Mouse (Mus musculus) limb, embryonic 12.5 days (tissue): ENCODE data around the gene Rtn4ip1. TPM values are rescaled to one million over a fixed set of nuclear protein-coding genes. Genes with fewer than 3 reads are reported as not detected.
A peak's percentile ranks its signal among the peaks of the same experiment; 100 is the strongest.
"Not testable (repeated sequence)": the region's sequence is repeated elsewhere in the genome, so short reads cannot be mapped to it uniquely, and the experiment has no call there.

Experiments
- ATAC-seq: fragments of 200-750 bp; cut with Nextera tagmentation; 2 replicates; pipeline ENCODE4 v1.8.0; 2017; ENCODE audit warnings: low read depth, moderate TSS enrichment; ENCODE audit not compliant: insufficient number of reproducible peaks, insufficient read depth, low FRiP score, low TSS enrichment
- H3K27ac ChIP-seq: fragments of 300-500 bp; sonication (generic); 2 replicates; pipeline ENCODE4 v1.5.1; 2016; ENCODE audit warnings: mild to moderate bottlenecking, moderate library complexity
- H3K27me3 ChIP-seq: fragments of 300-500 bp; sonication (generic); 2 replicates; pipeline ENCODE4 v1.6.1; 2016; ENCODE audit warnings: mild to moderate bottlenecking, moderate library complexity
- H3K36me3 ChIP-seq: fragments of 300-500 bp; sonication (generic); 2 replicates; pipeline ENCODE4 v1.6.1; 2016; ENCODE audit warnings: mild to moderate bottlenecking, moderate library complexity
- H3K4me1 ChIP-seq: fragments of 300-500 bp; sonication (generic); replicated peaks from 2 replicates; pipeline ENCODE4 v1.6.1; 2016
- H3K4me2 ChIP-seq: fragments of 300-500 bp; sonication (generic); 2 replicates; pipeline ENCODE4 v1.6.1; 2016; ENCODE audit warnings: mild to moderate bottlenecking, moderate library complexity
- H3K4me3 ChIP-seq: fragments of 300-500 bp; sonication (generic); replicated peaks from 2 replicates; pipeline ENCODE4 v1.5.1; 2016; ENCODE audit warnings: mild to moderate bottlenecking
- H3K9ac ChIP-seq: fragments of 300-500 bp; sonication (generic); replicated peaks from 2 replicates; pipeline ENCODE4 v1.6.1; 2016; ENCODE audit warnings: mild to moderate bottlenecking, moderate library complexity
- H3K9me3 ChIP-seq: fragments of 300-500 bp; sonication (generic); 2 replicates; pipeline ENCODE4 v1.6.1; 2016; ENCODE audit warnings: mild to moderate bottlenecking, moderate library complexity
- WGBS: fragments of 180-500 bp; shearing (Covaris S2); methylation state at CpG from one replicate; pipeline ENCODE4 v1.1.7; 2016; 5-methylcytosine and 5-hydroxymethylcytosine counted together
- polyA plus RNA-seq: library from polyadenylated mRNA; unstranded; fragments of >200 nt; fragmentation: Nextera tagmentation; extraction: Ambion mirVana; gene quantifications from 2 replicates; pipeline ENCODE4 v1.2.1, GENCODE M21; 2016

Rtn4ip1 gene
- polyA plus RNA-seq, 1 experiment from 2014 or later, result 16.9 TPM

DNA sequence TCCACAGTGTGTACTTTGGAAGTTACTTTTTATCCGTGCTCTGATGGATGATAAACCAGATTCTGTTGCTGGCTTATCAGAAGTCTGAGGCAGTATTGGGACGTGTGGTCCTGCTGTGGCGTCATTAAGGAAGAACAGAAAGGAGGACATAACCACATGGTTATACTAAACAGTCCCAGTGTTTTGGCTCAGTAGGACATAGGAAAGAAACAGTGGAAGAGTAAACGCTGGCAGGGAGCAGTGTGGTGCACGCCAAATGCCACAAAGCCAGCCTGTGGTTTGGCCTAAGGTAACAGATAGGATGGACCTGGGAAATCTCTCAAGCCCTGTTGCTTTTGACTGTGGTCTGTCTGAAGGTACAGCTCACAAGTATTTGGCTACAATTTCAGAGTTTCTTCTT is 27.0 kb downstream of the Rtn4ip1 start:
- no peaks in the 10 kb centered on the region for H3K27me3 ChIP-seq
- no peak overlapping the region for H3K4me3 ChIP-seq
- H3K27ac ChIP-seq, result no peak overlapping the region
- no peaks in the 10 kb centered on the region for H3K4me1 ChIP-seq
- no peak overlapping the region for H3K4me2 ChIP-seq
- H3K9ac ChIP-seq, result no peak overlapping the region
- no peaks in the 10 kb centered on the region for H3K9me3 ChIP-seq
- 84% methylated on average over 5 of the region's 5 CpGs for WGBS
- peaks cover 26% of the 10 kb centered on the region for H3K36me3 ChIP-seq
- no peak for ATAC-seq

DNA sequence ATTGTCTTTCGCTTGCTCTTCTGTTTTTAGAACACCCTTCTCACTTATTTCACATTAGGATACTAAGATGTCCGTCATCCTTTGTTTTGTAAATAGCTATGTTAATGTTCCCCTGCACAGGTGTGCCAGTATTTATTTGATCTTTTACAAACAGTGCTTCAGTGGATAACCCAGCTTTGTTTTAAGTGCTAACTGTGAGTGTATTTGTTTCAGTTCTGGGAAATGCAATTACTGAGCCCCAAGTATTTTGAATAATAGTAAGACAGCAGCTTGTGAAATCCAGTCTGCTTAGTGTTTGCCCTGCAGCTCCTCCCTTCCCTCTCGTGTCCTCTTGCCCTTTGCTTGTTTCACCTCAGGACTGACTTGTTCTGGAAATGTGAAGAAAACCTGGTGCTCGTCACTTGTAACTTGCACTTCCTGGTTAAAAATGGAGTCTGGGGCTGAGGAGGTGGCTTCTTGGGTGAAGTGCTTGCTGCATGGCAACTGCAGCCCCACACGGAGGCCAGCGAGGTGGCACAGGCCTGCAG is 37.6 kb downstream of the Rtn4ip1 start:
- WGBS, result 77% methylated on average over 6 of the region's 6 CpGs
- no peak for ATAC-seq

DNA sequence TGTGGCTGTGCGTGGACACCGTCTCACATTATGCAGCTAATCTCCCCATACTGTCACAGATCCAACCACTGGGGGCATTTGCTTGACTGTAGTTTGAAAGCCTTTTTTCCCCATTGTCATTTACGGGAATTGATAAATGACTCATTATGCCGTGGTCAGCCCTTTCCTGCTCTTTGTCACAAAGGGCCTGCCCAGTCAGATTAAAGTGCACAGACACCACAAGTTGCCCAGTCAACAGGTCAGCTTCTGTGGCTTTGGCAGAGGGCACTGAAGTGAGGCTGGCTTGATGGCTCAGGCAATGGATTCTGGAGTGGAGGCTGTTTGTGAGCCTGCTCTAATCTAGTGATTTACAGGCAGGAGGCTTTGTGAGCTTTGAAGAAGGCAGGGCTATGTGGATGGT is 42.1 kb downstream of the Rtn4ip1 start:
- H3K4me1 ChIP-seq, result 0 out of 2 replicates have a peak, but pooled peaks cover 4% of the 10 kb centered on the region
- H3K36me3 ChIP-seq, result peaks cover 20% of the 10 kb centered on the region
- H3K9me3 ChIP-seq, result no peaks in the 10 kb centered on the region
- no peak overlapping the region for H3K4me3 ChIP-seq
- no peak overlapping the region for H3K27ac ChIP-seq
- ATAC-seq, result no peak
- H3K27me3 ChIP-seq, result no peaks in the 10 kb centered on the region
- no peak overlapping the region for H3K4me2 ChIP-seq
- no peak overlapping the region for H3K9ac ChIP-seq
- 74% methylated on average over 4 of the region's 4 CpGs for WGBS

More for the DNA sequence above, 37.6 kb downstream of the Rtn4ip1 start:
- Histone ChIP-seq H3K27ac (no peak overlapping the region), H3K4me3 (no peak overlapping the region), H3K4me2 (no peak overlapping the region), H3K9ac (no peak overlapping the region), H3K4me1 (no peaks in the 10 kb centered on the region), H3K36me3 (peaks cover 14% of the 10 kb centered on the region; the same call in 1 of the 2 replicates), H3K27me3 (no peaks in the 10 kb centered on the region), H3K9me3 (no peaks in the 10 kb centered on the region)

DNA sequence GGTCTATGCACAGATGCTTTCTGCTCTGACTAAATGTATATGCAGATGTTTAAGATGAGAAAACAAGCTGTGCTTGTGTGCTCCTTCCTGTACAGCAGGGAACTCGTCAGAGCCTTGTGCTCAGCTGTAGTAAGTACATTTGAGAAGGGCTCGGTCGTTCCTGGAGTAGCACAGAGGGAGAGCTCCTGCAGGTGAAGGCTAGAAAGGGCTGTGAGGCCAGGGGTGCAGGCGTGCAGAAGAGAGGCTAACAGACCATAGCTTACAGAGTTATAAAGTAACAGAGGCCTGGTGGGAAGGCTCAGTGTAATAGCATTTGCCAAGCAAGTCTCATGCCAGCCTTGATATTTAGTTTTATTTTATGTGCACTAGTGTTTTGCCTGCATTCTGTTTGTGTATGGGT is 43.8 kb downstream of the Rtn4ip1 start:
- Histone ChIP-seq H3K9ac (no peak overlapping the region), H3K36me3 (peaks cover 23% of the 10 kb centered on the region), H3K4me1 (0 out of 2 replicates have a peak, but pooled peaks cover 4% of the 10 kb centered on the region), H3K4me3 (no peak overlapping the region), H3K9me3 (no peaks in the 10 kb centered on the region), H3K4me2 (no peak overlapping the region), H3K27ac (peak overlapping the region; percentile 45; the same call in 1 of the 2 replicates), H3K27me3 (no peaks in the 10 kb centered on the region)
- WGBS, result 68% methylated on average over 4 of the region's 4 CpGs
- ATAC-seq, result no peak

DNA sequence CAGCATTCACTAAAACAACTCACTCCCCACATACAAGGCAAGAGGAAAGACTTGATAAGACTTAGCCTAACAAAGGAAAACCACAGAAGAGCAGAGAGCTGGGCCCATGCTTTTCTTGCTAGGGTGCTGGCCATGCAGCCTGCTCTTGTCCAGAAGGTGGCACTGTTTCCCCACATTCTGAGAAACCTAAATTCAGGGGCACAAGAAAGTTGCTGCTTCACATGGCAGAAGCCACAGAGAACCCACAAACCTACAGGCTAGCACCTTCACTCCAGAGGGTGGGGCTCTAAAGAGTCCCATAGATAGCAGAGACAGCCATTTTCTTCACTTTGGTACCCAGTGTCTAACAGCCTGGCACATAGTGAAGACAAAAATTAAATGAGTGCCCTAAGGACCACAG is 52.3 kb downstream of the Rtn4ip1 start:
- H3K9ac ChIP-seq, result no peak overlapping the region
- no peaks in the 10 kb centered on the region for H3K27me3 ChIP-seq
- no peak overlapping the region for H3K4me2 ChIP-seq
- 0 out of 2 replicates have a peak, but pooled peaks cover 2% of the 10 kb centered on the region for H3K36me3 ChIP-seq
- no peaks in the 10 kb centered on the region for H3K9me3 ChIP-seq
- ATAC-seq, result no peak
- no peak overlapping the region for H3K4me3 ChIP-seq
- 0 out of 2 replicates have a peak, but pooled peaks cover 4% of the 10 kb centered on the region for H3K4me1 ChIP-seq
- no peak overlapping the region for H3K27ac ChIP-seq

DNA sequence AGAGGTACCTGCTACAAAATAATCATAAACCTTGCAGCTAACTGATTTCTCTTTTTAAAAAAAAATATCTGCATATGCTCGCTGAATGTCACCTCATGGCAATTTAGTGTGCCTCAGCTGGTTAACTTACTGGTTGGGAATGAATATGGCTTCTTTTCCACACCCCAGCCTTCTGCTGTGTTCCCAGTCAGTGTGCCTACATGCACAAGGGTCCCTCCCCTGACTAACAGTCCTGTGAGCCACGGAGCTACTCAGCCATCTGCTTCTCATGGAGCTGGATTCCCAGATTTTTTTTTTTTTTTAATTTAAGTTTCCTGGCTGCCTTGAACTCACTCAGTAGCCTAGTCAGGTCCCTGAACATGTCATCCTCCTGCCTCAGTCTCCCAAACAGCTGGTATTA is 63.3 kb downstream of the Rtn4ip1 start:
- Histone ChIP-seq H3K9me3 (no peaks in the 10 kb centered on the region), H3K4me2 (no peak overlapping the region), H3K36me3 (no peaks in the 10 kb centered on the region), H3K27ac (no peak overlapping the region), H3K4me1 (no peaks in the 10 kb centered on the region; the same call in 1 of the 2 replicates), H3K4me3 (no peak overlapping the region), H3K27me3 (no peaks in the 10 kb centered on the region), H3K9ac (no peak overlapping the region)
- ATAC-seq, result no peak
- 46% methylated on average over 2 of the region's 2 CpGs for WGBS

DNA sequence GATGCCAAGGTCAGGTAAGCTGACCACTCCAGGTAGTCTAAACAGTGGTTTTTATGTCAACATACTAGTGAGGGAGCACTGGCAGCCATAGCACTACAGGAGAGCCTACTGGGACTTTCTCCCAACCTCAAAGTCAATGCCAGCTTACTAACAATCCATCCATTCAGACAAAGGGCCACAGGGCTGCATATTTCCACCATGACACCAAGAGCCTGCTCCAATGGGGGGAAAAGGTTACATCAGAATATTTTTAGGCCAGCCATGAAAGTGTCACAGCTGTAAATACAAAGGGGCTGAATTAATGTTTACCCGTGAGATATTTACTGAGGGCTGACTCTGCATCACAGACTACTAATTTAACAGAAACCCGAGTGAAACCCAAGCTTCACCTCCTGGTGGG is 71.6 kb downstream of the Rtn4ip1 start:
- no peaks in the 10 kb centered on the region for H3K36me3 ChIP-seq
- no peak for ATAC-seq
- no peak overlapping the region for H3K4me2 ChIP-seq
- H3K27me3 ChIP-seq, result no peaks in the 10 kb centered on the region
- H3K9ac ChIP-seq, result no peak overlapping the region
- H3K27ac ChIP-seq, result no peak overlapping the region
- WGBS, result 65% methylated on average over 2 of the region's 2 CpGs
- H3K4me3 ChIP-seq, result no peak overlapping the region
- no peaks in the 10 kb centered on the region for H3K4me1 ChIP-seq
- H3K9me3 ChIP-seq, result no peaks in the 10 kb centered on the region

DNA sequence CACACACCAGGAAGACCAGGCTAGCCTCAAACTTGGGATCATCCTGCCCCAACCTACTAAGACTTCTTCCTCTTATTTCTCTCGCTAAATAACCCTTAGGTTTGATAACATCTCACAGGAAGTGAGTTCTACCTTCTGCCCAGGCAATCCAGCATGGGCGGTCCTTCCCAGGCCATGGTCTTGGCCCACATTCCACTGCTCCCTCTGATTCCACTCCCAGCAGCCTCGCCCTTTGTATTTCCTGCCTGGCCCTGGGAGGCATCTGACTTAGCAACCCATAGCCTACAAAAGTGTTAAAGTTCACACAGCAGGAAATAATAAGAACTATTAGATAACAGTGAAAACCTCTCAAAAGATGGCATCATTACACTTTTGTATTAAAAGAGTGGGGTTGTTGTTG is 75.7 kb downstream of the Rtn4ip1 start:
- Histone ChIP-seq H3K4me2 (no peak overlapping the region), H3K27ac (no peak overlapping the region), H3K4me1 (no peaks in the 10 kb centered on the region), H3K36me3 (no peaks in the 10 kb centered on the region), H3K9me3 (no peaks in the 10 kb centered on the region), H3K27me3 (no peaks in the 10 kb centered on the region), H3K9ac (no peak overlapping the region), H3K4me3 (no peak overlapping the region)
- 63% methylated on average over 3 of the region's 3 CpGs for WGBS
- no peak for ATAC-seq

DNA sequence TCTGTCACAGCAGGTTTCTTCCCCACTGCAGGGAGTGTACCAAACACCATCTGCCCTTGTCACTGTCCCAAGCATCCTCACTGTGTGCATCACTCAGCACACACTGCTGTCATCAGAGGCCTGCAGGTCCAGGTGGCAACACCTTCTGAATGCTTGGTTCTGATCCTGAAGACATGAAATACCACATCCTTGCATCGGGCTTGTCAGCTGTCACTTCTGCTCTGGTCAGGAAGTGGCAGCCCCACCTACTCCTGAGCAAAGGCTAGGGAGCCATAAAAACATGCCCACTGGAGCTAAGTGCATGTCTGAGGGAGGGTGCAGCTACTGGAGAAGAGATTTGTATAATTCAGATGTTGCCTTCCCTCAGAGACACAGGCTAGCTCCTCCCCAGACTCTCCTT is 78.5 kb downstream of the Rtn4ip1 start:
- H3K4me2 ChIP-seq, result no peak overlapping the region
- no peak overlapping the region for H3K9ac ChIP-seq
- no peak for ATAC-seq
- H3K4me3 ChIP-seq, result no peak overlapping the region
- H3K4me1 ChIP-seq, result no peaks in the 10 kb centered on the region
- H3K27me3 ChIP-seq, result no peaks in the 10 kb centered on the region
- WGBS, result 58% methylated on average over 1 of the region's 1 CpGs
- H3K27ac ChIP-seq, result no peak overlapping the region
- no peaks in the 10 kb centered on the region for H3K9me3 ChIP-seq
- no peaks in the 10 kb centered on the region for H3K36me3 ChIP-seq

DNA sequence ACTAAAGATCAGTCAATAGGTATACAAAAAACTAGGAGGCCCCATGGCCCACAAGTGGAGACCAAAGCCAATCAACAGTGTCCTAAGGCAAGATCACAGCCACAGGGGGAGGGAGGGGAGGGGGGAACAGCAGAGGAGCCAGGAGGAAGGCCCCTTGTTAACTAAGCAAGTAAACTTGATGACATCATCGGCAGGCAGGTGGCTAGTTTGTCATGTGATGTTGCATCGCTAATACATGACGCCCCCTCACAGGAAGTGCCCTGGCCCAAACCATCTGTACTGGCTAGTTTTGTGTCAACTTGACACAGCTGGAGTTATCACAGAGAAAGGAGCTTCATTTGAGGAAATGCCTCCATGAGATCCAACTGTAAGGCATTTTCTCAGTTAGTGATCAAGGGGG is 79.1 kb downstream of the Rtn4ip1 start:
- not testable (repeated sequence) for H3K27ac ChIP-seq

DNA sequence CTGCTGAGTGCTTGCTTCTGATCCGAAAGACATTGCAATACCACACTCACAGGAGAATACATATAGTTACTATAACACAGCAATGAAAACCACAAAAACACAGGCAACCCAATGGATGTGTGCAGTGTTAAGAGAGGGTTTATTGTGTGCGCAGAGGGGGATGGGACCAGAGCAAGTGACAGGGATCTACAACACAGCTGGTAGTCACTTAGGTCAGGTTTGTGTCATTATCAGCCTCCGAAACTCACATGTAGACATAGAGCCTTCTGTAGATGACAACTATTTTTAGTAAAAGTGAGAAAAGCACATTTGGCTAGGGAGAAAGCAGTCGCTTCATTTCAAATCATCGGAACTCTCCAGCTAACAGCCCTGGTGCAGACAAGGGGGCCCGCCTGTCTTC is 80.9 kb downstream of the Rtn4ip1 start:
- WGBS, result 90% methylated on average over 6 of the region's 6 CpGs
- Histone ChIP-seq H3K4me1 (no peaks in the 10 kb centered on the region), H3K9ac (no peak overlapping the region), H3K9me3 (no peaks in the 10 kb centered on the region), H3K27ac (no peak overlapping the region), H3K27me3 (no peaks in the 10 kb centered on the region), H3K4me3 (no peak overlapping the region), H3K4me2 (no peak overlapping the region), H3K36me3 (no peaks in the 10 kb centered on the region)
- ATAC-seq, result no peak

More for the DNA sequence above, 79.1 kb downstream of the Rtn4ip1 start:
- H3K27me3 ChIP-seq, H3K4me1 ChIP-seq, ATAC-seq, H3K36me3 ChIP-seq, H3K4me3 ChIP-seq, H3K4me2 ChIP-seq, H3K9me3 ChIP-seq, H3K9ac ChIP-seq: not testable (repeated sequence)
- WGBS, result 90% methylated on average over 3 of the region's 3 CpGs

DNA sequence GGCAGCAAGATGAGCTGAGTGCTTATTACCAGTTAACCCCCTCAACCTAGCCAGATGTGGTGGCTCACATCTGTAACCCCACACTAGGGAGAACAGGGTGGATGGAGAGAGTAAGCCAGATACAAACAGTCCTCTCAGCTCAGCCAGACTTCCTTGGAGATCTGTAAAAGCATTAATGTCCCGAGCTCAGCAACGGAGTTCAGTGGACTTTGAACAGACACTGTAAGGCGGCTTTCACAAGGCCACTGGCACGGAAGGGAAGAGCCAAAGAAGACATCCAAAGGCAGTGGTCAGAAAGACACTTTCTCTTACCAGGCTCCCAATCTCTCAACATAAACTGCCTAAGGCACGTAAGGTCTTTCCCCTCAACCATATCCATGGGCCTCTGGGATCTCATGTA is 81.6 kb downstream of the Rtn4ip1 start:
- no peak overlapping the region for H3K4me2 ChIP-seq

More for the DNA sequence above, 81.6 kb downstream of the Rtn4ip1 start:
- H3K36me3 ChIP-seq, result no peaks in the 10 kb centered on the region
- no peak overlapping the region for H3K27ac ChIP-seq
- no peak for ATAC-seq
- H3K4me3 ChIP-seq, result no peak overlapping the region
- 82% methylated on average over 5 of the region's 5 CpGs for WGBS
- H3K27me3 ChIP-seq, result no peaks in the 10 kb centered on the region
- H3K9me3 ChIP-seq, result no peaks in the 10 kb centered on the region
- no peak overlapping the region for H3K9ac ChIP-seq
- no peaks in the 10 kb centered on the region for H3K4me1 ChIP-seq
